Comparison of ENCODE assay signal across 19 mouse cellular contexts in genomic region chr5:73376041-73376440, GRCm38 (mm10). TPM values are rescaled to one million over a fixed set of nuclear protein-coding genes. Genes with fewer than 3 reads are reported as not detected.
"Had no signal": no experiment of that assay in that cellular context is flagged by ENCODE, and none has a peak within 500 bp of the region (broad histone marks: within the 10 kb centered on the region; RNA-seq: fewer than 3 reads in every experiment).

No protein-coding gene starts in this region.

- H3K9me3 ChIP-seq: kidney, embryonic 15.5 days; limb, embryonic 15.5 days; liver, embryonic 12.5 days; neural tube, embryonic 15.5 days; stomach, embryonic 15.5 days had no signal

- H3K4me3 ChIP-seq: kidney, embryonic 15.5 days; limb, embryonic 15.5 days; liver, embryonic 12.5 days; myocyte; neural tube, embryonic 15.5 days; stomach, embryonic 15.5 days had no signal

- DNase-seq: kidney, adult 11 months; kidney, postnatal 14 days; lung, embryonic 14.5 days; lung, postnatal 10 days; lung, postnatal 4 days; right cerebral cortex, postnatal 14 days; thymus, adult 2 months; thymus, postnatal 25 days had no signal

- H3K4me1 ChIP-seq: liver, embryonic 12.5 days; neural tube, embryonic 15.5 days; stomach, embryonic 15.5 days had no signal

- ATAC-seq: liver, embryonic 12.5 days had no signal

- H3K4me2 ChIP-seq: kidney, embryonic 15.5 days; limb, embryonic 15.5 days; liver, embryonic 12.5 days; lung, embryonic 14.5 days; neural tube, embryonic 15.5 days; stomach, embryonic 15.5 days had no signal

- H3K9ac ChIP-seq: kidney, embryonic 15.5 days; limb, embryonic 15.5 days; liver, embryonic 12.5 days; lung, embryonic 14.5 days; neural tube, embryonic 15.5 days; stomach, embryonic 15.5 days had no signal

- H3K27ac ChIP-seq: kidney, embryonic 15.5 days; limb, embryonic 15.5 days; liver, embryonic 12.5 days; neural tube, embryonic 15.5 days; stomach, embryonic 15.5 days had no signal

- H3K27me3 ChIP-seq: stomach, embryonic 15.5 days had no signal

- H3K36me3 ChIP-seq: kidney, embryonic 15.5 days; limb, embryonic 15.5 days; liver, embryonic 12.5 days; neural tube, embryonic 15.5 days; stomach, embryonic 15.5 days had no signal

RNA-seq across cellular contexts. Expression of gene Cwh43, which starts 29.8 kb away (rescaled TPM):
- total RNA-seq: megakaryocyte, adult 5-6 weeks had no signal
- polyA plus RNA-seq: limb, embryonic 11.5 days; liver, embryonic 12.5 days; liver, embryonic 16.5 days; lung, embryonic 14.5 days; neural tube, embryonic 11.5 days; spleen, adult 2 months had no signal
